Mouse (Mus musculus) left cerebral cortex, postnatal 10 days (tissue): ENCODE data around the gene Rrad. TPM values are rescaled to one million over a fixed set of nuclear protein-coding genes. Genes with fewer than 3 reads are reported as not detected.

Experiments used
- DNase-seq, 2 experiments: peaks; one replicate each; pipeline ENCODE4 v3.0.0; 2021 to 2022; ENCODE audit warnings: low spot score in 2 of 2, mixed read lengths in 1 of 2; ENCODE audit errors: extremely low spot score in 1 of 2
- intact Hi-C: fragments of 180-260 bp; cut with DNase I; formaldehyde crosslinking; loops from one replicate; pipeline ENCODE4 v1.15.1; 2025
- total RNA-seq, 2 experiments: library from RNA; stranded (reverse); gene quantifications; 2 replicates each; pipeline ENCODE4 v1.2.3; 2021

The Rrad gene
- total RNA-seq, 2 experiments from 2014 or later = 4.9 to 5.3 TPM

DNA sequence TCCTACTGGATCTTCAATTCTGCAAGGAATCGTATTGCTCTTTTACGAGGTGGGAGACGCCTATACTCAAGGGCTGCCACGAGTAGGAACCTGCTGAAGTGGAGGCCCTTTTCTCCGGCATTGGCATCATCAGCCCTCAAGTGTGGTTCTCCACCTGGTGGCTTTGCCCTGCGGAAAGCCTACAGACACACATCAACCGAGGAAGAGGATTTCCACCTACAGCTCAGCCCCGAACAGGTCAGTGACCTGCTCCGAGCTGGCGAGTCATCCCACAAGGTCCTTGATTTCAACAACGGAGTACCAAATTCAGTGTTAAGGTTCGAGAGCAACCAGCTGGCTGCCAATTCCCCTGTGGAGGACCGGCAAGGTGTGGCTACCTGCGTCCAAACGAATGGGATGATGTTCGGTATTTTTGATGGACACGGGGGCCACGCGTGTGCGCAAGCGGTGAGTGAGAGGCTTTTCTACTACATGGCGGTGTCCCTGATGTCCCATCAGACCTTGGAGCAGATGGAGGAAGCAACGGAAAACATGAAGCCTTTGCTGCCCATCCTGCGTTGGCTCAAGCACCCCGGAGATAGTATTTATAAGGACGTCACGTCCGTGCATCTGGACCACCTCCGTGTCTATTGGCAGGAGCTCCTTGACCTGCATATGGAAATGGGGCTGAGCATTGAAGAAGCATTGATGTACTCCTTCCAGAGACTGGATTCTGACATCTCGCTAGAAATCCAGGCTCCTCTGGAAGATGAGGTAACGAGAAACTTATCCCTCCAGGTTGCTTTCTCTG is 37.4 kb downstream of the Rrad start:
- intact Hi-C loops = no loop called here
- no peak for DNase-seq

GRCm38 (mm10) chr8:104592566-104592965 is 38.6 kb downstream of the Rrad start:
- intact Hi-C loops = no loop called here
- no peak for DNase-seq

GRCm38 (mm10) chr8:104591856-104592255 is 39.3 kb downstream of the Rrad start:
- DNase-seq = no peak
- intact Hi-C loops = no loop called here

GRCm38 (mm10) chr8:104591133-104591834 is 39.8 kb downstream of the Rrad start, which contains the start of gene Pdp2:
Gene Pdp2, plus strand, starts transcription at chr8:104591451.
- intact Hi-C loops = no loop called here
- peak; percentile 89 to 95 for DNase-seq

DNA sequence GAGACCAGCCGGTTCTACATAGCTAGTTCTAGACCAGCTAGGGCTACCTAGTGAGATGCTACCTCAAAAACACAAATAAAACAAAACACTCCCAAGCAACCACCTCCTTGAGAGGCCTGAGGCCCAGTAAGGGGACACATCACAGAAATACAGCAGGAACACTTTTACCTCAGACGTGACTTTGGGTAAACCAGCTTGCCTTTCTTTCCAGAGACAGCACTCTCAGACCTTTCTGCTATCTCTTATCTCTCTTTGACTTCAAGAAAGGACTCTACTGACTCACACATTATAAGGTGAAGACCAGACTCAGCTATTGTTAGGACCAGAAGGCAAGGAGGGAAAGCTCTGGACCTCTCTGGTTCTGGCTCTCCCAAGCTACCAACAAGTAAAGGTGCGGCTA is 40.8 kb downstream of the Rrad start:
- DNase-seq = no peak
- intact Hi-C loops = no loop called here

DNA sequence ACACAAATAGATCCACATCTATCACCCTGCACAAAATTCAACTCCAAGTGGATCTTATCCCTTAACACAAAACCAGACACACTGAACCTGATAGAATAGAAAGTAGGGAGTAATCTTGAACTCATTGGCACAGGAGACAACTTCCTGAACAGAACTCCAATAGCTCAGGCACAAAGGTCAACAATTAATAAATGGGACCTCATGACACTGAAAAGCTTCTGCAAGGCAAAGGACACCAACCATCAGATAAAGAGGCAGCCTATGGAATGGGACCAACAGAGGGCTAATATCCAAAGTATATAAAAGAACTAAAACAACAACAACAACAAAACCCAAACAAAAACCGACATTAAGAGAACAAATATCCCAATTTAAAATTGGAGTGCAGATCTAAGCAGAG is 46.6 kb downstream of the Rrad start:
- intact Hi-C loops = no loop called here
- no peak for DNase-seq

Other genes starting within 250 kb of the Rrad start
- 10 to 100 TPM; 67.5 to 72.2 TPM for gene Cmtm4, start 235.5 kb downstream of the Rrad start, total RNA-seq
- gene Dync1li2, start 188.3 kb downstream of the Rrad start, total RNA-seq = 100 to 1,000 TPM; 204 to 207 TPM
- 1 to 10 TPM in 1 of 2 experiments, under 1 TPM in 1; 0.93 to 1.2 TPM for gene Terb1, start 121.4 kb downstream of the Rrad start, total RNA-seq
- 10 to 100 TPM; 48.8 to 50.7 TPM for gene Nae1, start 96.7 kb downstream of the Rrad start, total RNA-seq
- gene Car7, start 96.6 kb downstream of the Rrad start, total RNA-seq = 10 to 100 TPM; 17.0 to 18.6 TPM
- gene Pdp2, start 39.9 kb downstream of the Rrad start, total RNA-seq = 10 to 100 TPM; 10.1 to 10.4 TPM
- gene Cdh16, start 6.9 kb downstream of the Rrad start, total RNA-seq = not detected
- 10 to 100 TPM; 28.5 to 30.7 TPM for gene Ciao2b, start 10.6 kb upstream of the Rrad start, total RNA-seq
- gene Ces2a, start 102.7 kb upstream of the Rrad start, total RNA-seq = not detected
- gene Ces2b, start 200.2 kb upstream of the Rrad start, total RNA-seq = under 1 TPM; 0.26 to 0.45 TPM
- gene Ces2c, start 215.7 kb upstream of the Rrad start, total RNA-seq = not detected